Mouse (Mus musculus) c-Kit-positive CD71-positive TER-119-negative erythroid progenitor cells, embryonic 14.5 days (primary cell): Measurements from ENCODE around the gene Akap2.

Experiments
- DNase-seq: peaks from one replicate; pipeline ENCODE4 v3.0.0-alpha.2; 2013; ENCODE audit warnings: low read depth

Akap2 gene

GRCm38 (mm10) chr4:57797548-57798285 lies 80.3 kb downstream of the Akap2 start:
- DNase-seq, result peak; percentile 41

GRCm38 (mm10) chr4:57798286-57799018 lies 81.0 kb downstream of the Akap2 start:
- DNase-seq, result no peak

DNA sequence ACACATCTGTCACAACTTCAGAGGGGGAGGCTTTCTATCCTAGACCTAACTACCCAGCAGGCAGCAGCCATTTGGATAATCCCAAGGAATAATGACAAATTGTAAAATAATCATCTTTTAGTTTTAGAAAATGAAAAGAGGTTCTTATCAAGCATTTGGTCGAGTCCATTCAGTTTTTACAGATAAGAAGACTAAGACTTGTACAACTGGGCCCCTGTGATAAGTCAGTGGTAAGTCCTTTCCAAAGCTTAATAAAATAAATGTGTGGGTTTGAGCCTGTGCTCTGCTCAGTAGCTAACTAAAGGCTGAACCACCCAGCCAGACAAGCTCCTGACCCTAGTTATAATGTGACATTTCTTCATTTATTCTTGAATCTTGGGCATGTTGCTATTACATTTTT lies 81.8 kb downstream of the Akap2 start:
- no peak for DNase-seq

DNA sequence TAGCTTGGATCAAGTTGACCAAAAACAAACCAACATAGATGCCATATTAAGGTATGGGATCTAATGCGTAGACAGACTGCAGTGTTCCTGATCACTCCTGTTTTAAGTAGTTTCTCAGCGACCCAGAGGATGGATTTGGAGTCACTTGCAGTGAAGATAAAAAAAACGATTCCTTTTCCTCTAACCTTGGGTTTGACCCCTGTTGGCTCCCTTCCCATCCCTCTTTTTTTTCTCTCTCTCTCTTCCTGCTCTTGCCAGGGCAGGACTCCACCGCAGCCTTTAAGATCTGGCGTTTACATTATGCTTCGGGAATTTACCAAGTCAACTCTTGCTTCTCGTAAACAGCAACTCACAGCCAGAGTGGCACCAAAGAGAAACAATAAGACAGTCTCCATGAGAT lies 83.8 kb downstream of the Akap2 start:
- DNase-seq, result no peak

GRCm38 (mm10) chr4:57801986-57802385 lies 84.5 kb downstream of the Akap2 start:
- DNase-seq, result no peak

DNA sequence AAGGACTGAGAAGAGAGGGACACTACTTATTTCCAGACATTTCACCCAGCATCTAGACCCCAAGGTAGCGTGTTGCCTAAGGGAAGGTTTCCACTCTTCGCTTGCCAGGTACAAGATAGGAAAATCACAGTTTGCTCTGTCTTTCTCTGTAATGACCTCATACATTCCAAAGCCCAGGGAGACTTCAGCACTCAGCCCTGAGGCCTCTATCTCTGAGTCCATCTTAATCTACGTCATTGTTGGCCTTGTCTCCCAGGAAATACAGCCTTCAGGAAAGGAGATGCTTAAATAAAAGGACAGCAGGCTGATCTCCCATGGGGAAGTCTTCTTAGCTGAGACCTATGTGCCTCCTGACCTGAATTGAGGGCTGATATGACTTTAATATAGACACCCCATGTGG lies 85.0 kb downstream of the Akap2 start:
- no peak for DNase-seq

- no peak for DNase-seq
Measured at GRCm38 (mm10) chr4:57804902-57805301, 87.4 kb downstream of the Akap2 start.

GRCm38 (mm10) chr4:57809449-57809848 lies 92.0 kb downstream of the Akap2 start:
- no peak for DNase-seq

DNA sequence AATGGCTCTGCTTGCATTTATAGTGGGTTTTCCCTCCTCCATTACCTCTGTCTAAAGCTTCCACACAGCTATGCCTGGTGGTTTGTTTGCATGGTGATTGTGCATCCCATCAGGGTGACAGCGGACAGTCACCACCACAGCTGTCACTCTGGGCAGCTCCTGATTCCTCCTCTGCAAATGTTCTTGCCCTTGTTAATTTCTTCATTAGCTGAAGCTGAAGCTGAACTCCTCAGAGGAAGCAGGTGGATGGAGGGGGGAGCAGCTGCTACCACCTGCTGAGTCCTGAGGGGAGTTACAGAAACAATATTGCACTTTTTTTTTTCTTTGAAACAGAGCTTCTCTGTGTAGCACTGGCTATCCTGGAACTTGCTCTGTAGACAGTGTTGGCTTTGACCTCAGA lies 94.6 kb downstream of the Akap2 start:
- no peak for DNase-seq

GRCm38 (mm10) chr4:57812916-57813575 lies 95.6 kb downstream of the Akap2 start:
- DNase-seq, result no peak

GRCm38 (mm10) chr4:57813576-57813945 lies 96.1 kb downstream of the Akap2 start:
- no peak for DNase-seq

DNA sequence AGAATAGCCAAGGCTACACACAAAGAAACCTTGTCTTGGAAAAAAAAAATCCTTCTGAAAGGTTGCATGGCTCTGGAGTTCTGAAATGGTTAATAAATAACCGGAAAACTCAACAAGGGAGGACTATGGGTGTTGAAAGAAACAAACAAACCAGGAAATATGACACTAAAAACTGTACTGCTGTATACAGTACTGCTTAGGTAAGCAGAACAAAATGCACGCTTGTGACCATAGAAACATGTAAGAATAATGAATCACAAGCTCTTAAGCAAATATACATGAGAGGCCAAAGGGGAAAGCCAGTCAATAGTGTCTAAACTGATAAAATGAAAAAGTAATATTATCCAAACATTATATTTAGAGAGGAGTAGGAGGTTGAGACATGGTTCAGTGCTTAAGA lies 97.9 kb downstream of the Akap2 start:
- no peak for DNase-seq

GRCm38 (mm10) chr4:57816146-57816545 lies 98.7 kb downstream of the Akap2 start:
- no peak for DNase-seq

GRCm38 (mm10) chr4:57820839-57821374 lies 103.5 kb downstream of the Akap2 start:
- DNase-seq, result no peak

GRCm38 (mm10) chr4:57821556-57822356 lies 104.3 kb downstream of the Akap2 start:
- no peak for DNase-seq

DNA sequence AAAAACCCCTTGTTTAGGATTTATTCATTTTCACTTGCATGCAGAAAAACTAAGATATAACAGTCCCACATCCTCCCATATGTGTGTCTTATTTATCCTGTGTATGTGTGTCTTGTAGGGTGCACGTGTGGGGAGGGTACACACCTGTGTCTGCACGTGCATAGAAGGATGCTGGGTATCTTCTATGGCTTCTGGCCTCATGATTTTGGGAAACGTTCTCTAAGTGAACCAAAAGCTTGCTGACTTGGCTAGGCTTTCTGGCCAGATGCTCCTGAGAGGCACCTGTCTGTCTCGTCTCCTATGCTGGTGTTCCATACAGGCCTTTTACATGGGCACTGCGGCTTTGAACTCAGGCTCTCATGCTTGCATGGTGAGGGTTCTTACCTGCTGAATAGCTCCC lies 105.2 kb downstream of the Akap2 start:
- DNase-seq, result no peak

- DNase-seq, result no peak
Measured at GRCm38 (mm10) chr4:57824626-57825240, 107.3 kb downstream of the Akap2 start.

- DNase-seq, result no peak
Measured at GRCm38 (mm10) chr4:57826272-57826671, 108.8 kb downstream of the Akap2 start.

GRCm38 (mm10) chr4:57829131-57829530 lies 111.7 kb downstream of the Akap2 start:
- no peak for DNase-seq

DNA sequence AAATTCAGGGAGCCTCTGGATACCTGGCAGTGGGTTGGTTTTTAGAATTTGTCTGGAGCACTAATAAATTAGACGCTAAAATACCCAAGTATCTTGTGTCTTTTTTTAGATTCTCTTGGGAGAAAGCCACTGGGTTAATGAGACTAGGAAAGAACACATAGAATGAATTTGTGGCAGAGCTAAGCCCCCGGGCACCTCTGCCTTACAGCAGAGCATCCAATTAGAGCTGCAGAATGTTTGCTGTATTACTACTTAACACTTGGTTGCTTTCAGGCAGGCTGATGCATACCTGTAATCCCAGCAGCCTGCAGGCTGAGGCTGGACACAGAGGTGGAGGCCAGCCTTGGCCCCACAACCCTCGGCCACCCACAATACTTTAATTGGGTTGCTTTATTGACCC lies 112.3 kb downstream of the Akap2 start:
- no peak for DNase-seq

GRCm38 (mm10) chr4:57832318-57832717 lies 114.9 kb downstream of the Akap2 start:
- no peak for DNase-seq

DNA sequence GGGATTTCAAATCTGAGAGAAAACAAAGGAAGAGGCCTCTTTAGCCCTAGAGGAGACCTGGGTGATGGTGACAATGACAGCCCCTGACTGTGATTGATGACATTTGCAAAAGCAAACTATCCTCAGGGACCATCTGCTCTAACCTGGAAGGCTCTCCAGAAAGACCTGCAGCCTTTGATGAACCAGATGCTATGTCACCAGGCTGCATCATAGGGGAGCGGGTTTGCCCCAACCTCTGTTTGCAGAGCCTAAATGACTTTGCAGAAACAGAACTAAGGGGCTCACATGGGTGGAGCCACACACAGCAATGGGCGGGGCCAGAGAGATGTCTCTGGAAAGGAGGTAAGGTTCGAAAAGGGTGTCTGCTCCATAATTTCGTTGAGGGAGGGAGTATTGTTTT lies 115.6 kb downstream of the Akap2 start:
- no peak for DNase-seq
